Mouse (Mus musculus) stomach, postnatal 0 days (tissue): ENCODE measurements around the gene 1700016D06Rik.

ENCODE experiments used
- CTCF ChIP-seq: IDR thresholded peaks from 2 replicates; pipeline ENCODE4 v1.5.1; 2016; ENCODE audit warnings: antibody characterized with exemption, low read depth, mild to moderate bottlenecking, moderate library complexity
- EP300 ChIP-seq: optimal IDR thresholded peaks from 2 replicates; pipeline ENCODE3; 2016; ENCODE audit warnings: antibody characterized with exemption

DNA sequence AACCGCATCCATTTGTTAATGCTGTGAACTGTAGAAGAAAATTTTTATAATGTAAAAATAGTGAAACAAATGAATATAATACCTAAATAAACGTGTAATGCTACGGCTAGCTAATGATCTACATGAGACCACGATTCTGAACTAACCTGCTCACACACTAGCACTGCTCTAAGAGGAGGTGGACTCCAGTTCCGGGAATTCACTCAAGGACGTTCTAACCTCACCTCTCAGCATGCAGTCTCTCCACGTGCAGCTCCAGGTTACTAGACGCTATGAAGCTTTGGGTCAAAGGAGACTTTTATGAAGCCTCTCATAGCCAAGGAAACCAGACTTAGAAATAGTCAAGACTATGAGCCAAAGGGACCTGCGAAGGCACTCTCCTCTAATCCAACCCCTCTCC, 73.1 kb downstream of the 1700016D06Rik start:
- TF ChIP-seq CTCF (no peak), EP300 (no peak)
